Mouse (Mus musculus) embryonic fibroblast, embryonic 13.5 days (primary cell): ENCODE measurements around the gene Fam192a.

Experiments used
- CTCF ChIP-seq: IDR thresholded peaks from 2 replicates; pipeline ENCODE4 v1.5.1; 2011; ENCODE audit warnings: mild to moderate bottlenecking, control low read depth, low read length, moderate library complexity, borderline replicate concordance; ENCODE audit not compliant: insufficient read depth
- POLR2A ChIP-seq: IDR thresholded peaks from 2 replicates; pipeline ENCODE4 v1.6.1; 2011; ENCODE audit warnings: low read depth, mild to moderate bottlenecking, control low read depth, low read length, moderate library complexity

DNA sequence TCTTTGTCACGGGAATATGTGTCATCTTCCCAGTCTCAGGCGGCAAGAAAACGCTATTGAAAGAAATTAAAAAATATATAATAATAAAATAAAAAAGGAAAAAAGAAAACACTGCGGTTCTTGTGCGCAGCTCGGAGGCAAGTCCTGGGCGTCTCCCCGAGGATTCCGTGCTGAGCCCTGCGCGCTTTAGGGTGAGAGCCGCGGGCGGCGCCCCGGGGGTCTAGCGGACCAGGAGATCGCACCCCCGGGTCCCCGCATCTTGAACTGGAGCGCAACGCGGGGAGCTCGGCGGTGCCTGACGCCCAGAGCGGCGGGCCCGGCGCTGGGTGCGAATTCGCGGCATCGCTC, 69.3 kb downstream of the Fam192a start:
- TF ChIP-seq CTCF: no peak
- TF ChIP-seq POLR2A: no peak
